15 mouse cellular contexts compared by ENCODE assay signal in the genomic region with DNA sequence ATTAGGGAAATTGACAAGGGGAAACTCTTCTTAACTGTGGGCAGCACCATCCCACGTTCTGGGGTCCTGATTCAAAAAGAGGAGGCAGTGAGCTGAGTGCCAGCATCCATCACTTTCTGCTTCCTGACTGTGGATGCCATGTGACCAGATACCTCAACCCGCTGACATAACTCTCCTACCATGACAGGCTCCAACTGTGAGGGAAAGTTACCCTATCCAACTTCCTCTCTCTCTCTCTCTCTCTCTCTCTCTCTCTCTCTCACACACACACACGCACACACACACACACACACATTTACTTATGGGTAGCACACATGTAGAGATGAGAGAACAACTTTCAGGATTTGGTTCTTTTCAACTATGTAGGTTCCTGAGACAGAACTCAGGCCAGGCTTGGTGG. TPM values are rescaled to one million over a fixed set of nuclear protein-coding genes. Genes with fewer than 3 reads are reported as not detected.
"Had no signal": no experiment of that assay in that cellular context is flagged by ENCODE, and none has a peak within 500 bp of the region (broad histone marks: within the 10 kb centered on the region; RNA-seq: fewer than 3 reads in every experiment).

No protein-coding gene starts in this region.

- H3K4me2 ChIP-seq: midbrain, embryonic 11.5 days; midbrain, embryonic 15.5 days had no signal

- ATAC-seq: midbrain, embryonic 15.5 days had no signal

- H3K27ac ChIP-seq: kidney, embryonic 15.5 days; left cerebral cortex, adult 2 months; lung, embryonic 15.5 days; midbrain, embryonic 15.5 days; neural tube, embryonic 12.5 days had no signal

- H3K9me3 ChIP-seq: kidney, embryonic 15.5 days; limb, embryonic 15.5 days; lung, embryonic 15.5 days; midbrain, embryonic 15.5 days; neural tube, embryonic 12.5 days had no signal

- H3K36me3 ChIP-seq: kidney, embryonic 15.5 days; limb, embryonic 15.5 days; lung, embryonic 15.5 days; midbrain, embryonic 15.5 days; neural tube, embryonic 12.5 days had no signal

- H3K9ac ChIP-seq: kidney, embryonic 15.5 days; limb, embryonic 15.5 days; lung, embryonic 15.5 days; midbrain, embryonic 15.5 days; neural tube, embryonic 12.5 days had no signal

- H3K4me3 ChIP-seq: kidney, embryonic 15.5 days; left cerebral cortex, adult 2 months; limb, embryonic 15.5 days; lung, embryonic 15.5 days; midbrain, embryonic 15.5 days; neural tube, embryonic 12.5 days had no signal

- H3K27me3 ChIP-seq: kidney, embryonic 15.5 days; limb, embryonic 15.5 days; lung, embryonic 15.5 days; midbrain, embryonic 15.5 days; neural tube, embryonic 12.5 days had no signal

- DNase-seq: kidney, adult 2 months; kidney, postnatal 14 days; lung, postnatal 14 days; right cerebral cortex, postnatal 4 days; spleen, adult 18-20 months; thymus, postnatal 4 days had no signal

RNA-seq across cellular contexts. Expression of a gene that starts 56.3 kb away (rescaled TPM):
- total RNA-seq: monocyte, adult 5-6 weeks; neutrophil, adult 5-6 weeks had no signal
